Mouse (Mus musculus): ENCODE measurements around the gene Zfp668.

The Zfp668 gene

GRCm38 (mm10) chr7:127876467-127877348 is at the start of gene Zfp668:
Zfp668 (minus strand) TSS chr7:127876828.
- WGBS: under 1% methylated on average over 60 of the region's 60 CpGs

GRCm38 (mm10) chr7:127926066-127926465 is 49.4 kb upstream of the Zfp668 start:
- 90% methylated on average over 8 of the region's 8 CpGs for WGBS

GRCm38 (mm10) chr7:127925252-127925651 is 48.6 kb upstream of the Zfp668 start:
- WGBS: 72% methylated on average over 5 of the region's 5 CpGs

- 84% methylated on average over 5 of the region's 5 CpGs for WGBS
Measured at GRCm38 (mm10) chr7:127923714-127924113, 47.1 kb upstream of the Zfp668 start.

- 60% methylated on average over 6 of the region's 6 CpGs for WGBS
Measured at GRCm38 (mm10) chr7:127922451-127923275, 46.0 kb upstream of the Zfp668 start.

GRCm38 (mm10) chr7:127921516-127921915 is 44.9 kb upstream of the Zfp668 start:
- 66% methylated on average over 8 of the region's 8 CpGs for whole genome bisulfite sequencing

- 71% methylated on average over 7 of the region's 7 CpGs for WGBS
Measured at GRCm38 (mm10) chr7:127919290-127919689, 42.7 kb upstream of the Zfp668 start.

- 49% methylated on average over 3 of the region's 3 CpGs for WGBS
Measured at GRCm38 (mm10) chr7:127918203-127918602, 41.6 kb upstream of the Zfp668 start.

- WGBS: 90% methylated on average over 12 of the region's 12 CpGs
Measured at GRCm38 (mm10) chr7:127915293-127915692, 38.7 kb upstream of the Zfp668 start.

- 8% methylated on average over 4 of the region's 4 CpGs for WGBS
Measured at GRCm38 (mm10) chr7:127912938-127913337, 36.3 kb upstream of the Zfp668 start.

GRCm38 (mm10) chr7:127912190-127912871 is 35.7 kb upstream of the Zfp668 start, which contains the start of gene Kat8:
Kat8 (plus strand) TSS chr7:127912516.
- WGBS: under 1% methylated on average over 40 of the region's 40 CpGs

GRCm38 (mm10) chr7:127908656-127909055 is 32.0 kb upstream of the Zfp668 start:
- WGBS: 84% methylated on average over 4 of the region's 4 CpGs

GRCm38 (mm10) chr7:127907939-127908338 is 31.3 kb upstream of the Zfp668 start:
- 96% methylated on average over 12 of the region's 12 CpGs for WGBS

- 5% methylated on average over 38 of the region's 38 CpGs for whole genome bisulfite sequencing
Measured at GRCm38 (mm10) chr7:127903971-127904796, 27.6 kb upstream of the Zfp668 start, which contains the start of gene Bckdk. Bckdk (plus strand) TSS chr7:127904082.

GRCm38 (mm10) chr7:127901772-127902171 is 25.1 kb upstream of the Zfp668 start:
- WGBS: 88% methylated on average over 2 of the region's 2 CpGs

- 43% methylated on average over 7 of the region's 7 CpGs for WGBS
Measured at GRCm38 (mm10) chr7:127899997-127900396, 23.4 kb upstream of the Zfp668 start.

GRCm38 (mm10) chr7:127898179-127898956 is 21.7 kb upstream of the Zfp668 start:
- 39% methylated on average over 10 of the region's 10 CpGs for WGBS

GRCm38 (mm10) chr7:127897542-127897941 is 20.9 kb upstream of the Zfp668 start:
- WGBS: 95% methylated on average over 7 of the region's 7 CpGs

- 54% methylated on average over 13 of the region's 13 CpGs for WGBS
Measured at GRCm38 (mm10) chr7:127896384-127896783, 19.8 kb upstream of the Zfp668 start.

GRCm38 (mm10) chr7:127895891-127896290 is 19.3 kb upstream of the Zfp668 start:
- 66% methylated on average over 7 of the region's 7 CpGs for WGBS

Data from cerebral cortex, adult 2 months (tissue).